Mouse (Mus musculus) liver, embryonic 11.5 days (tissue): ENCODE measurements around the gene Gm9945. TPM values are rescaled to one million over a fixed set of nuclear protein-coding genes. Genes with fewer than 3 reads are reported as not detected.

Source experiments
- ATAC-seq: fragments of 200-750 bp; cut with Nextera tagmentation; replicated peaks from 2 replicates; pipeline ENCODE4 v1.8.0; 2017; ENCODE audit warnings: moderate number of reproducible peaks, mild to moderate bottlenecking, moderate TSS enrichment, moderate library complexity; ENCODE audit not compliant: low FRiP score
- DNase-seq: peaks from one replicate; pipeline ENCODE4 v3.0.0-alpha.2; 2017; ENCODE audit warnings: low spot score
- H3K27ac ChIP-seq: fragments of 300-500 bp; sonication (generic); 2 replicates; pipeline ENCODE4 v1.5.1; 2014; ENCODE audit warnings: mild to moderate bottlenecking, low read depth, low read length, control low read depth
- H3K27me3 ChIP-seq: fragments of 300-500 bp; sonication (generic); replicated peaks from 2 replicates; pipeline ENCODE4 v1.6.1; 2014; ENCODE audit warnings: low read length, mixed read lengths; ENCODE audit not compliant: control insufficient read depth, insufficient read depth
- H3K36me3 ChIP-seq: fragments of 300-500 bp; sonication (generic); 2 replicates; pipeline ENCODE4 v1.6.1; 2014; ENCODE audit warnings: mild to moderate bottlenecking, low read length, moderate library complexity, mixed read lengths; ENCODE audit not compliant: control insufficient read depth, insufficient read depth
- H3K4me1 ChIP-seq: fragments of 300-500 bp; sonication (generic); replicated peaks from 2 replicates; pipeline ENCODE4 v1.6.1; 2014; ENCODE audit warnings: low read length, mixed read lengths; ENCODE audit not compliant: control insufficient read depth, insufficient read depth
- H3K4me2 ChIP-seq: fragments of 300-500 bp; sonication (generic); 2 replicates; pipeline ENCODE4 v1.6.1; 2014; ENCODE audit warnings: mild to moderate bottlenecking, control low read depth, moderate library complexity
- H3K4me3 ChIP-seq: fragments of 300-500 bp; sonication (generic); 2 replicates; pipeline ENCODE4 v1.5.1; 2014; ENCODE audit warnings: low read depth, low read length, control low read depth
- H3K9ac ChIP-seq: fragments of 300-500 bp; sonication (generic); 2 replicates; pipeline ENCODE4 v1.6.1; 2014; ENCODE audit warnings: low read depth, low read length, control low read depth
- H3K9me3 ChIP-seq: fragments of 300-500 bp; sonication (generic); 2 replicates; pipeline ENCODE4 v1.6.1; 2016; ENCODE audit warnings: low read length, inconsistent platforms, mixed read lengths; ENCODE audit not compliant: control insufficient read depth
- WGBS: fragments of 180-500 bp; shearing (Covaris S2); extraction: QIAGEN DNeasy Blood & Tissue Kit; methylation state at CpG from one replicate; pipeline ENCODE4 v1.1.7; 2014; 5-methylcytosine and 5-hydroxymethylcytosine counted together
- polyA plus RNA-seq: library from polyadenylated mRNA; unstranded; fragments of >200 nt; fragmentation: Nextera tagmentation; extraction: Ambion mirVana; gene quantifications from 2 replicates; pipeline ENCODE4 v1.2.1, GENCODE M21; 2014

Gm9945 gene
- polyA plus RNA-seq, 1 experiment from 2014 or later: not detected

GRCm38 (mm10) chr11:53456474-53457371, 23.2 kb upstream of the Gm9945 start, which contains the start of the genes Gm10447 and Shroom1:
Gene Gm10447, minus strand, starts transcription at chr11:53457110.
Gene Shroom1, plus strand, starts transcription at chr11:53457205.
- 4% methylated on average over 42 of the region's 42 CpGs for WGBS

GRCm38 (mm10) chr11:53457372-53457954, 22.5 kb upstream of the Gm9945 start:
- Histone ChIP-seq H3K9me3 (no peaks in the 10 kb centered on the region), H3K4me3 (peak overlapping the region; percentile 61), H3K9ac (peak overlapping the region; percentile 63), H3K27me3 (peaks cover 28% of the 10 kb centered on the region), H3K36me3 (no peaks in the 10 kb centered on the region), H3K27ac (peak overlapping the region; percentile 30; the same call in 1 of the 2 replicates), H3K4me2 (peak overlapping the region; percentile 93), H3K4me1 (peaks cover 3% of the 10 kb centered on the region; the same call in 1 of the 2 replicates)
- 6% methylated on average over 29 of the region's 29 CpGs for WGBS
- DNase-seq (no peak), ATAC-seq (peak; percentile 28; the same call in 1 of the 2 replicates)

More at GRCm38 (mm10) chr11:53456474-53457371, 23.2 kb upstream of the Gm9945 start, which contains the start of the genes Gm10447 and Shroom1:
- Histone ChIP-seq H3K9me3 (no peaks in the 10 kb centered on the region), H3K9ac (peak within 1 kb of the TSS; percentile 63), H3K36me3 (no peaks in the 10 kb centered on the region), H3K4me1 (no peaks in the 10 kb centered on the region; the same call in 1 of the 2 replicates), H3K4me2 (peak within 1 kb of the TSS; percentile 93), H3K4me3 (peak within 1 kb of the TSS; percentile 61), H3K27ac (peak within 1 kb of the TSS; percentile 30; the same call in 1 of the 2 replicates), H3K27me3 (peaks cover 22% of the 10 kb centered on the region)
- peak; percentile 74 for ATAC-seq
- DNase-seq: peak; percentile 63

GRCm38 (mm10) chr11:53458996-53459395, 21.0 kb upstream of the Gm9945 start:
- H3K27me3 ChIP-seq: peaks cover 43% of the 10 kb centered on the region
- H3K36me3 ChIP-seq: no peaks in the 10 kb centered on the region
- 62% methylated on average over 3 of the region's 3 CpGs for WGBS
- no peak overlapping the region for H3K9ac ChIP-seq
- ATAC-seq (no peak), DNase-seq (no peak)
- H3K27ac ChIP-seq: no peak overlapping the region
- H3K9me3 ChIP-seq: no peaks in the 10 kb centered on the region
- H3K4me1 ChIP-seq: peaks cover 12% of the 10 kb centered on the region
- H3K4me3 ChIP-seq: no peak overlapping the region
- H3K4me2 ChIP-seq: no peak overlapping the region

- DNase-seq: no peak
These were observed 19.8 kb upstream of the Gm9945 start for GRCm38 (mm10) chr11:53460192-53460591.

GRCm38 (mm10) chr11:53461727-53462126, 18.2 kb upstream of the Gm9945 start:
- Histone ChIP-seq H3K27ac (no peak overlapping the region), H3K27me3 (peaks cover 70% of the 10 kb centered on the region), H3K9me3 (no peaks in the 10 kb centered on the region), H3K9ac (no peak overlapping the region), H3K36me3 (no peaks in the 10 kb centered on the region), H3K4me3 (no peak overlapping the region), H3K4me1 (peaks cover 13% of the 10 kb centered on the region), H3K4me2 (no peak overlapping the region)
- no peak for DNase-seq
- ATAC-seq: peak; percentile 51
- 13% methylated on average over 5 of the region's 5 CpGs for WGBS

More at GRCm38 (mm10) chr11:53460192-53460591, 19.8 kb upstream of the Gm9945 start:
- Histone ChIP-seq H3K9ac (no peak overlapping the region), H3K4me3 (no peak overlapping the region), H3K9me3 (no peaks in the 10 kb centered on the region), H3K27me3 (peaks cover 55% of the 10 kb centered on the region), H3K4me2 (no peak overlapping the region), H3K27ac (no peak overlapping the region), H3K4me1 (peaks cover 12% of the 10 kb centered on the region), H3K36me3 (no peaks in the 10 kb centered on the region)
- ATAC-seq: no peak
- WGBS: 79% methylated on average over 3 of the region's 3 CpGs

GRCm38 (mm10) chr11:53463551-53464424, 16.2 kb upstream of the Gm9945 start:
- no peak for ATAC-seq
- 0 out of 2 replicates have a peak overlapping the region, but pooled peaks have one; percentile 2 for H3K9ac ChIP-seq
- DNase-seq: peak; percentile 53

GRCm38 (mm10) chr11:53466231-53466971, 13.6 kb upstream of the Gm9945 start:
- H3K9me3 ChIP-seq: no peaks in the 10 kb centered on the region
- H3K36me3 ChIP-seq: no peaks in the 10 kb centered on the region
- DNase-seq (peak; percentile 79), ATAC-seq (peak; percentile 44; the same call in 1 of the 2 replicates)
- peak overlapping the region; percentile 52 for H3K4me2 ChIP-seq
- H3K4me1 ChIP-seq: peaks cover 14% of the 10 kb centered on the region
- WGBS: 10% methylated on average over 40 of the region's 40 CpGs
- no peak overlapping the region for H3K27ac ChIP-seq
- H3K4me3 ChIP-seq: peak overlapping the region; percentile 17
- H3K9ac ChIP-seq: peak overlapping the region; percentile 4; the same call in 1 of the 2 replicates
- H3K27me3 ChIP-seq: peaks cover 82% of the 10 kb centered on the region

More at GRCm38 (mm10) chr11:53463551-53464424, 16.2 kb upstream of the Gm9945 start:
- WGBS: 6% methylated on average over 55 of the region's 55 CpGs
- H3K27me3 ChIP-seq: peaks cover 61% of the 10 kb centered on the region
- H3K4me1 ChIP-seq: peaks cover 14% of the 10 kb centered on the region
- H3K9me3 ChIP-seq: no peaks in the 10 kb centered on the region
- peak overlapping the region; percentile 47 for H3K4me3 ChIP-seq
- H3K36me3 ChIP-seq: no peaks in the 10 kb centered on the region
- H3K27ac ChIP-seq: no peak overlapping the region
- H3K4me2 ChIP-seq: peak overlapping the region; percentile 73
